32 mouse cellular contexts compared by ENCODE assay signal in the genomic region with DNA sequence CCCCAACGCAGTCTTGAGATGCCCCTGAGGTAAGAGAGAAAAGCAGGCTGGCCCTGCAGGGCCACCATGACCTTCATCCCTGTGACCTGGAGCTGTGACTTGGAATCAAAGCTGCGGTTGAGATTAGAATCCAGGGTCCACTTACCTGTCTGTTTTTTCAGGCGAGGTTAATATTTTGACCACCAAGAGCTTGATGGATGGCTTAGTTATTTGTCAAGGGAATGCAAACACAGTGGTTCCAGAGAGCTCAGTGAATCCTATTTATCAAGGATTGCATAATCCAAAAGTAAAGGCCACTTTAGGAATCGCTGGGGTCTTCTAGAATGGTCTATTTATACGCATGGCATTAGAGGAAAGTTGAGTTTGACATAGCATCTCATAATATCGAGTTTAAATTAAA. TPM values are rescaled to one million over a fixed set of nuclear protein-coding genes. Genes with fewer than 3 reads are reported as not detected.
"Had no signal": no experiment of that assay in that cellular context is flagged by ENCODE, and none has a peak within 500 bp of the region (broad histone marks: within the 10 kb centered on the region; RNA-seq: fewer than 3 reads in every experiment).

No protein-coding gene starts in this region.

- H3K27ac ChIP-seq: gastrocnemius, adult 2 months; heart, embryonic 10.5 days; heart, embryonic 13.5 days; heart, embryonic 15.5 days; hindbrain, embryonic 10.5 days; hindbrain, embryonic 12.5 days; hindbrain, embryonic 15.5 days; hindbrain, postnatal 0 days; kidney, embryonic 15.5 days; kidney, postnatal 0 days; limb, embryonic 13.5 days; limb, embryonic 15.5 days had no signal

- H3K4me2 ChIP-seq: heart, embryonic 13.5 days; heart, embryonic 15.5 days; hindbrain, embryonic 12.5 days; hindbrain, embryonic 15.5 days; kidney, embryonic 15.5 days; limb, embryonic 13.5 days; limb, embryonic 15.5 days had no signal

- ATAC-seq: hindbrain, postnatal 0 days; intestine, embryonic 16.5 days had no signal

- H3K9me3 ChIP-seq: heart, embryonic 10.5 days; heart, embryonic 15.5 days; hindbrain, embryonic 10.5 days; hindbrain, embryonic 12.5 days; hindbrain, embryonic 15.5 days; kidney, embryonic 15.5 days; limb, embryonic 15.5 days had no signal

- DNase-seq: gastrocnemius, adult 2 months; gastrocnemius, postnatal 10 days; gastrocnemius, postnatal 25 days; heart, adult 18-20 months; heart, postnatal 14 days; heart, postnatal 36 days; kidney, adult 11 months; kidney, adult 2 months; kidney, adult 9 months; kidney, postnatal 14 days; kidney, postnatal 36 days; layer of hippocampus, adult 9-11 months; layer of hippocampus, postnatal 36 days; left cerebral cortex, postnatal 4 days had no signal

- H3K4me1 ChIP-seq: heart, embryonic 10.5 days; heart, embryonic 13.5 days; heart, embryonic 15.5 days; hindbrain, embryonic 10.5 days; hindbrain, embryonic 12.5 days; hindbrain, embryonic 15.5 days; kidney, embryonic 15.5 days; limb, embryonic 13.5 days; limb, embryonic 15.5 days had no signal

- H3K9ac ChIP-seq: heart, embryonic 13.5 days; heart, embryonic 15.5 days; hindbrain, embryonic 12.5 days; hindbrain, embryonic 15.5 days; kidney, embryonic 15.5 days; limb, embryonic 13.5 days; limb, embryonic 15.5 days had no signal

- H3K27me3 ChIP-seq: heart, embryonic 13.5 days; hindbrain, embryonic 12.5 days; hindbrain, embryonic 15.5 days; kidney, embryonic 15.5 days; limb, embryonic 13.5 days; limb, embryonic 15.5 days had no signal

- H3K36me3 ChIP-seq: heart, embryonic 10.5 days; heart, embryonic 13.5 days; heart, embryonic 15.5 days; hindbrain, embryonic 10.5 days; hindbrain, embryonic 12.5 days; hindbrain, embryonic 15.5 days; kidney, embryonic 15.5 days; limb, embryonic 13.5 days; limb, embryonic 15.5 days had no signal

- H3K4me3 ChIP-seq: gastrocnemius, adult 2 months; heart, embryonic 10.5 days; heart, embryonic 13.5 days; heart, embryonic 15.5 days; hindbrain, embryonic 10.5 days; hindbrain, embryonic 12.5 days; hindbrain, embryonic 15.5 days; kidney, embryonic 15.5 days; limb, embryonic 13.5 days; limb, embryonic 15.5 days had no signal

RNA-seq across cellular contexts. Expression of a gene that starts 21.3 kb away (rescaled TPM):
- total RNA-seq: gastrocnemius, adult 2 months; gastrocnemius, postnatal 10 days; gastrocnemius, postnatal 25 days; granulocyte monocyte progenitor cell, adult 5-6 weeks; heart, adult 18-20 months; heart, adult 8-10 months; heart, postnatal 14 days; heart, postnatal 36 days; hindbrain, postnatal 0 days; layer of hippocampus, adult 18-20 months; layer of hippocampus, postnatal 36 days had no signal
- polyA plus RNA-seq: heart, embryonic 13.5 days; heart, embryonic 15.5 days; heart, postnatal 0 days; hindbrain, embryonic 12.5 days; hindbrain, embryonic 15.5 days; limb, embryonic 11.5 days; limb, embryonic 15.5 days had no signal

RNA-seq across cellular contexts. Expression of a gene that starts 58.3 kb away (rescaled TPM):
- total RNA-seq: gastrocnemius, adult 2 months; gastrocnemius, postnatal 10 days; gastrocnemius, postnatal 25 days; gastrocnemius, postnatal 4 days; heart, adult 8-10 months; heart, postnatal 14 days; heart, postnatal 36 days had no signal
